Mouse (Mus musculus) stomach, postnatal 0 days (tissue): ENCODE results near the gene Mapk3.

Source experiments
- CTCF ChIP-seq: IDR thresholded peaks from 2 replicates; pipeline ENCODE4 v1.5.1; 2016; ENCODE audit warnings: antibody characterized with exemption, low read depth, mild to moderate bottlenecking, moderate library complexity
- EP300 ChIP-seq: optimal IDR thresholded peaks from 2 replicates; pipeline ENCODE3; 2016; ENCODE audit warnings: antibody characterized with exemption

- no peak for TF ChIP-seq CTCF
- no peak for TF ChIP-seq EP300
These were observed 25.7 kb downstream of the Mapk3 start for GRCm38 (mm10) chr7:126785056-126785455.
